Mouse (Mus musculus) hematopoietic stem cell, adult 5-6 weeks (primary cell): ENCODE results near the gene Usp21. TPM values are rescaled to one million over a fixed set of nuclear protein-coding genes. Genes with fewer than 3 reads are reported as not detected.
A peak's percentile ranks its signal among the peaks of the same experiment; 100 is the strongest.
"Not testable (repeated sequence)": the region's sequence is repeated elsewhere in the genome, so short reads cannot be mapped to it uniquely, and the experiment has no call there.

Experiments
- ATAC-seq, 2 experiments: fragments of 125-278 bp in 1 of 2; replicated peaks in 1 of 2; 2 replicates each; pipeline ENCODE4 v1.8.0; 2016 to 2017; ENCODE audit warnings: inconsistent platforms in 2 of 2, mild to moderate bottlenecking in 2 of 2, moderate number of reproducible peaks in 2 of 2, low read depth in 1 of 2, moderate TSS enrichment in 1 of 2; ENCODE audit not compliant: low FRiP score in 2 of 2, poor library complexity in 2 of 2, severe bottlenecking in 2 of 2, insufficient read depth in 1 of 2, low TSS enrichment in 1 of 2
- total RNA-seq: library from RNA; stranded (forward); fragments of 172-1452, 232-1000 nt; gene quantifications from 2 replicates; pipeline ENCODE4 v1.2.3, GENCODE M21; 2017

Gene Usp21
- 26.5 and 31.8 TPM in 2 replicates for total RNA-seq

- peak; percentile 94 to 98 for ATAC-seq
These were observed at the start of gene Usp21 for GRCm38 (mm10) chr1:171287136-171288081. Usp21 (minus strand) TSS chr1:171287991.

DNA sequence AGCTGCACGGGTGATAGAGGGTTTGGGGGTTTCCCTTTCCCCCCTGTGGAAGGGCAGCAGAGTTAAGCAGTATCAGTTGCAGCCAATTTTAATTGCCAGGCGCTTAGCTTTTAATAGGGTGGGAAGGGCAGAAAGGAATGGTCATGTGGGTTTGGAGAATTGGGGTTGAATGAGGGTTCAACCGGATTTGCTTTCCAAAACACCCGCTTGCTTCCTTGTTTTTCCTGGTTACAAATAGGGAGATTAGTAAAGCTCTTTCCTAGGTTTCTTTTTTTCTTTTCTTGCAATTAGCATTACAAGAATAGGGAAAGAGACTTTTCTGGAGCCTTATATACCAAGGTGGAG, 42.4 kb upstream of the Usp21 start:
- ATAC-seq, result no peak; a peak in 1 of 4 replicates

- peak; percentile 37 to 59 for ATAC-seq
These were observed 41.8 kb upstream of the Usp21 start for GRCm38 (mm10) chr1:171329433-171330215.

- ATAC-seq, result peak; percentile 95
These were observed 41.1 kb upstream of the Usp21 start, which contains the start of gene Dedd for GRCm38 (mm10) chr1:171328839-171329432. Dedd (plus strand) TSS chr1:171329145.

GRCm38 (mm10) chr1:171328244-171328643, 40.5 kb upstream of the Usp21 start:
- no peak for ATAC-seq

- not testable (repeated sequence) for ATAC-seq
These were observed 38.8 kb upstream of the Usp21 start for GRCm38 (mm10) chr1:171326588-171326987.

GRCm38 (mm10) chr1:171325571-171325970, 37.8 kb upstream of the Usp21 start:
- no peak for ATAC-seq

GRCm38 (mm10) chr1:171322012-171322411, 34.2 kb upstream of the Usp21 start:
- 0 out of 4 replicates have a peak, but pooled peaks of 1 of the 2 experiments have one; percentile 32 for ATAC-seq

DNA sequence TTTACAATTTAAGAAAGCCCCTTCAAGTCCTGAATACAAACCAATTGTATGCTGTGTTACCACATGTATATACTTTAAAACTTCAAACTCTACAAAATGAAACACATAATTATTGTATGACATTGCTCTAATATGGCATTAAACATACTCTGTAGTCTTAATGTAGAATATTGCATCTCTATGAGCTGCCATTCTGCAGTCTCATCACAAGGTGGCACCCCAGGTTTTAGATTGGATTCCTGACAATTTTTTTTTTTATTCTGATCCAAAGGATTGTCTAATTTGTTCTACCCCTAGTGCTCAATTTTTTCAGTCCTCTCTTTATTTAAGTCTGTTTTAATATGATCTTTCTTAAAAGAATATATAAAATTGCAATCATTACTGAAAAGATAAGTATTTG, 33.6 kb upstream of the Usp21 start:
- ATAC-seq, result peak in 1 of 2 experiments; percentile 56; a peak in 1 of 4 replicates

DNA sequence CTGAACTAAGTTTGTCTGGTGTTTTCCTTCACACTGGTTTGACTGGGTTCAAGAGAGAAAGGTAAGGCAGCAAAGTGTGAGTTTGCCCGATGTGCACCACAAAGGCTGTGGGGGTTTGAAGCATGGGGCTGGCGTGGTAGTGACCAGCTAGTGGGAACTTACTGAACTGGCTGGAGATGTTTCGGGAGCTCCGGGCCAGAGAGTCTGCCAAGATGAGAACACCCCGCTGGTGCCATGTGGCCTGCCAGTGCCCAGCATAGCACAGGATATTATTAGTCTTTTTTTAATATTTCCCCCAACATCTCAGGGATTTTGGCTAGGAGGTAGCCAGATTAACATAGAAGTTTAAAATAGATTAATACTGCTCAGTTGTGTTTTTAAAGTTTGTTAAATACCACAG, 32.4 kb upstream of the Usp21 start:
- no peak for ATAC-seq

GRCm38 (mm10) chr1:171319748-171320147, 32.0 kb upstream of the Usp21 start:
- no peak for ATAC-seq

DNA sequence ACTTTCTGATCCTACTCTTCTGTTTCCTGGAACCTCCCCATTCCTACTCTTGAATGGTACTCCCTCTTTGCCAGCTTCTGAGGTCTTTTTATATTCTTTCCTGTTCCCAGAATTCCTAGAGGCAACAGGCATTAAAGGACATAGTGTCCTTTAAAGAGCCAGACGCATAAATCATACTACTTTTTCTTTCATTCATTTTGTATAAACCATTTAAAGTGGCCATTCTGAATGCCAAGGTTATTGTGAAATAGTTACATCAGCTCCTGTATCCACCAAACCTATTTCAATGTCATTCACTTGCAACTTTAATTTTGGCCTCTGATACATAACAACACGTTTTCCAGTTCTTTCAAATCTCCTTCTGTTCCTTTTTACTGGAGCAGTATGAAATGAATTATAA, 21.5 kb upstream of the Usp21 start:
- no peak for ATAC-seq

- ATAC-seq, result not testable (repeated sequence)
These were observed 18.4 kb upstream of the Usp21 start for GRCm38 (mm10) chr1:171306157-171306556.

DNA sequence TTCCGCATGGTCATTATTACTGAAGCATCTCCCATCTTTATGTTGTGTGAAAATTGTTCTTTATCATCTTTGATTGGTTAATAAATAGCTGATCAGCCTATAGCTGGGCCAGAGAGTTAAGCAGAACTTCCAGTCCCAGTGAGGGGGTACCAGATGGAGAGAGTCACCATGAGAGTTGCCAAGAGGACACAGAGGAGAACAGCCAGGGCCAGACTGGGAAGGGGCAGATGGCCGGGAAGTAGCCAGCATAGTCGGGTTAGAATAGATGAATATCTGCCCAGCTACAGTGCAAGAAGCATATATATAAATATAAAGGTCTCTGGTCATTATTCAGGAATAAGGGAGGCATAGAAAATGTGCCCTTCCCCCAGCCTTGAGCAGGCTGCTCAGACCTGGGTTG, 10.4 kb upstream of the Usp21 start:
- ATAC-seq, result no peak

GRCm38 (mm10) chr1:171295063-171295402, 7.2 kb upstream of the Usp21 start:
- no peak for ATAC-seq

DNA sequence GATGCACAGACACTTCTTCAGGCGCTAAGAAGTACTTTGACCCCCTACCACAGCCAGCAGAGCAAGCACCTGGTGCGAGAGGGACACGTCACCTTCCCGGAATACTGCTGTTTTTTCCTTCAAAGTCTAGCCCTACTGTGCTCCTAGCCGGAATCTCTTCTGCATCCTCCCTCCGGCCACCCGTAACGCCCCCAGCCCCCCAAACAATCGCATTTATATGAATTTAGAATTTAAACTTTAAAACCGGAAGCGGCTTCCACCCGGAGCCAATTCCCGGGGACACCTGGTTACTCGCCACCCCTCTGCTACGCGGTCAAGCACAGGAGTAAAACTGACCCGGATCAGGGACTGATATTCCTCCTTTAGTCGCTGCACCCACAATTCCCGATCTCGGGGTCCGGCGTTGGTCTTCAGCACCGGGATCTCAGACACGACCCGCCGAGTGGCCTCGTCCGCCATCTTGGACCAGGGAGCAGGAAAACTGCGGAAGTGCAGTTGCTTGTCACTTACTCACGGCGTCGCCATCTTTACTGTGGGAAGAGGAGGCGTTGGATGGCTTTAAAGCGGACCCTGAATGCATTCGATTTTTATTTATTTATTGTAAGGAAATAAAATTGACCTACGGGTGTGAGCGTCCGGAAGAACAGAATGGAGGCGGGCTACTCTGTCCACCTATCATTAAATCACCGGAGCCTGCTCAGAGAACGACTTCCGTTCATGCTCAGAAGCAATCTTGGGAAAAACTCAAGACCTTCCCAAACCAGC, 6.7 kb upstream of the Usp21 start, which contains the start of gene Ufc1:
Ufc1 (minus strand) TSS at position 727 of the 765 bp plus-strand sequence.
- peak; percentile 91 to 95 for ATAC-seq

DNA sequence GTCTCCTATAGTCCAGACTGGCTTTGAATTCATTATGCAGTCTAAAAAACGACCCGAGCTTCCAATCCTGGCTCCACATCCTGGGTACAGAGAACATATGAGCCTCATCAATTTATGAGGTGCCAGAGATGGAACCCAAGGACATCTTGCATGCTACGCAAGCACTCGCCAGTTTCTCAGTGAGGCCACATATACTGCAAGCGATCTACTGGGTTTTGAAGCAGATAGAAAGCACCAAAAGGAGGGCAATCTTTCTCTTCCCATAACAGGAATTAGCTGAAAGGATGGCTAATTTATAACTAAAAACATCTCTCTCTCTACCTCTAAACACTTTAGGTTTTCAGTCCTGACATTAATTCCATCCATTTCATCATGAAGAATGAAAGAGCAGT, 6.1 kb upstream of the Usp21 start:
- no peak for ATAC-seq
